Mouse (Mus musculus): ENCODE results near the gene Phf21b.

DNA sequence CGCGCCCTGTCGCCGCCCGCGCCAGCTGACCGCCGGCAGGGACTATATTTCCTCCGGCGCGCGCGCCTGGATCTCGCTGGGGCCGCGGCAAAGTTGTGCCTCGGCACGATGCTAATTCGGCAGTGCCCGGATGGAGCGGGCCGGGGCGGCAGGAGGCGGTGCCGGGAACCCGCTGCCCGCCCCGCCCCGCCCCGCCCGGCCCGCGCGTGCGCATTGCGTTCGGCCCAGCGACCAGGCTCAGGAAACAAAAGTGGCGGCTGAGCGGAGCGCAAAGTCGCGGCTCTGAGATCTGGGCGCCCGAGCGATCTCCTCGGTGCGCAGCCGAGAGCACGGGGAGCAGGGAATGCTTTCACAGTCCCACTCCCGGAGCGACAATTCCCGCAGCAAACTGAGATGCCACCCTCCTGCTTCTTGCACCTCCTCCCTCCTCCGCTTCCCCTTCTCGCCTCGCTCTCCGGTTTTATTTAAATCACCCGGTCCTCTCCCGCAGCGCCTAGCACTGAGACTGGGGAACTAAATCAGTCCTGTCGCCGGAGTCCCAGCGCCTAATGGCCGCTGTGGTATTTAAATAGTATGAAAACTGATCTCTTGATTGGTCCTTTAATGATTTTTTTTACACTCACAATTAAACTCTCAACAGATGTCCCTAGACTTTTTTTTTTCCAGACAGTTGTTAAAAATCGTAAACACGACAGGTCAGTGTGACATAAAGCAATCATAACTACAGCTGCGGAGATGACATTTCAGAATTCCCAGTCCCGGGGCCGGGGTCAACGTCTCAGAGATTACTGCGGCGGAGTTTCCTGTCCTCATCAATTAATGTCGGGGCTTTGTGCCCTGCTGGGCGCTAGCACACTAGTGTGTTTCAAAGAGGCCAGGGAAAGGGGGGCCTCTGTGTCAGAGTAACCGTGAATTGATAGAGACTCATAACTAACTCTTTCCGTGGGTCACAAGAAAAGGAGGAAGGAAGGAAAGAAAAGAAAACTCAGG is at the start of gene Phf21b:
- TF ChIP-seq CTCF (conservative IDR thresholded peaks at IDR 0.05 in 1 of 2, IDR thresholded peaks at IDR 0.05 in 1 of 2; ENCODE audit: low read depth in 2 of 2, low read length in 2 of 2): no peak
- no peak for TF ChIP-seq EP300 (IDR thresholded peaks at IDR 0.05; ENCODE audit: low read length)
- no peak for TF ChIP-seq E2F4 (IDR thresholded peaks at IDR 0.05; ENCODE audit: insufficient replicate concordance, low read depth, low read length)
- no peak for TF ChIP-seq GABPA (IDR thresholded peaks at IDR 0.05; ENCODE audit: insufficient replicate concordance, low read depth, low read length)
